Mouse (Mus musculus) cerebellum, adult 11-12 months (tissue): ENCODE measurements around the gene Ercc1.

Experiments
- DNase-seq: peaks from one replicate; pipeline ENCODE4 v3.0.0; 2022

The Ercc1 gene

DNA sequence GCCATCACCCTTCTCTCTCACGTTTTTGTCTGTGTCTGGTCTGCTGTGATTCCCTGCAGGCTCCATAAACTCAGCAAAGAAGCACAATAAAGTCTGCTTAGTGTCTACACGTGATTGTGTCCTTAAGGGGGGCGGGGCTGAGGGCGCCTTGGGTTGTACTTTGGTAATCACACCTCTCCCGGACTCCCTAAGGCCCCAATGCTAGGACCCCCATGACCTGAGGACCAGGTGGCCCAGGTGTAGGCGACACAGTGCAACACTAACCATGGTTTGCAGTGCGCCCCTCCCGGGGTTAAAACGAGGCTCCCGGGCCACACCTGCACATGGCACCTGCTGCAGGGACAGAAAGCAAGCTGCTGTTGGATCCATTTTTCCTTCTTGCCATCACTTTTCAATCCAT, 3.3 kb upstream of the Ercc1 start:
- no peak for DNase-seq

GRCm38 (mm10) chr7:19341761-19342409, 2.7 kb upstream of the Ercc1 start:
- DNase-seq: no peak

- DNase-seq: peak; percentile 86
Observed at GRCm38 (mm10) chr7:19342481-19343027, 2.0 kb upstream of the Ercc1 start.

- DNase-seq: peak; percentile 66
Observed at GRCm38 (mm10) chr7:19343210-19343808, 1.3 kb upstream of the Ercc1 start.

DNA sequence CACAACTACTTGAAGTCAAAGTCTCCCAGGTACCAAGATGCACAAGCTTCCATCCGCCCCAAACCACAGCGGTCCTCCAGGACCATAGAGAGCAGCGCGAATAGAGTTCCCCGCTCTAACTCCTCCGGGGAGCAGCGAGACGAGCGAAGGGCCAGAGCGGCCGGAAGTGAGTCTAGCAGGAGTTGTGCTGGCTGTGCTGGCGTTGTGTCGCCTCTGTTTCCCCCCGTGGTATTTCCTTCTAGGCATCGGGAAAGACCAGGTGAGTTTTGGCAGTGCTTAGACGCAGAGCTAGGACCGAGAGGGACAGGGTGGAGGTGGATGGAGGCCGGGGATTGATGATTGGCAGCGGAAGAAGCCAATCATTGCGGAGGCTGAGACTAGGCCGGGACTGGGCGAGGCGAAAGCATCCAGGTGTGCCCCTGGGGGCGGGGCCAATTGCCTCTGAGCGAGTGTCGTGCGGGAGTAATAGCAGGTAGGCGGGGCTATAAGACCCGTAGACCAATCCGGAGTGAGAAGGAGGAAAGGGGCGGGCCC, 427 bp downstream of the Ercc1 start:
- DNase-seq: peak; percentile 98

GRCm38 (mm10) chr7:19349188-19349915, 4.8 kb downstream of the Ercc1 start:
- DNase-seq: no peak

GRCm38 (mm10) chr7:19350221-19350620, 5.6 kb downstream of the Ercc1 start:
- DNase-seq: no peak

GRCm38 (mm10) chr7:19354991-19355390, 10.4 kb downstream of the Ercc1 start:
- DNase-seq: no peak

GRCm38 (mm10) chr7:19356311-19356710, 11.7 kb downstream of the Ercc1 start:
- DNase-seq: no peak

DNA sequence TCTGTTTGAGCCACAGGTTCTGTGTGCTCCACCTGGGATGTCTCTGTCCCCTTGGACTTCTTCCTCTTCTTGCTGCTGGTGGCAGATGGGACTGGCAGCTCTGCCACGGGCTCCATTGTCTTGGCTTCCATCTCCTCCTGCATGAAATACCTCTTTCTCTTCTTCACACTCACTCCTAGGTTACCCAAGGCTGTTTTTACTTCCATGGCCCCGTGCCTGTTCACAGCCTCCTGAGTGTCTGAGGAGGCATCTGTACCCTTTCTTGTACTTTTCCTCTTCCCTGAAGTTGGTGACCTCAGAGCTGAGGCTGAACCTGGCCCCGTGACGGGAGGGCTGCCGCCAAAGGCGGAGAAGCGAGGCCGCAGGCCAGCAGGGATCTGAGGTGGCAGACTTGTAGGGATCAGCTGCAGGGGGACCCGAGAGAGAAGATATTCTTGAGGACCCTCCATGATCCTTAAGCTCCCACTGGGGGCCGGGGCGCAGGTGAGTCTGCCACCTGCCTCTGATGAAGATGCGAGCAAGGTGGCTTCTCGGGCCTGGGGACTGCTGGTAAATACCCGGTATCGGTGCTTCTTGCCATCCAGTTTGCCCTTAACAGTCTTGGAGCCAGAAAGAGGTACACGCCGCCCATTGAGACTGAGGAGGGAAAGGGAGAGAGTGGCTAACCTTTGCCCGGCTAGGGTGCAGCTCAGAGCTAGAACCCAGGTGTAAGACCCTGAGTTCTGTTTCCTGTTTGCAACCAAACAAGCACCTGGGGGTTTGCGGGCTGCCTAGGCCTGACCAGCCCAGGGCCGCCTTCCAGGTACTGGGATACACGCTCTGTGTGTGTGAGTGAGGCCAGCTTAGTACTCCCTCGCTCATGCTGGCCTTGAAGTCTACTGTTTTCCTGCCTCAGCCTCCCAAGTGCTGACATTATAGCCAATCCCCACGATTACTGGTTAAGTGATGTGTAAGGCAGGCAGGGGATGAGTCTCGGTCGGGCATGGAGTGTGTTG, 13.1 kb downstream of the Ercc1 start:
- DNase-seq: peak; percentile 53

- peak; percentile 46 for DNase-seq
Observed at GRCm38 (mm10) chr7:19358634-19359033, 14.1 kb downstream of the Ercc1 start.

- peak; percentile 89 for DNase-seq
Observed at GRCm38 (mm10) chr7:19359299-19359891, 14.8 kb downstream of the Ercc1 start, which contains the start of the genes Cd3eap and Ppp1r13l. Cd3eap (minus strand) TSS chr7:19359483. Ppp1r13l (plus strand) TSS chr7:19359749.

- DNase-seq: peak; percentile 84
Observed at GRCm38 (mm10) chr7:19359892-19360641, 15.5 kb downstream of the Ercc1 start.

DNA sequence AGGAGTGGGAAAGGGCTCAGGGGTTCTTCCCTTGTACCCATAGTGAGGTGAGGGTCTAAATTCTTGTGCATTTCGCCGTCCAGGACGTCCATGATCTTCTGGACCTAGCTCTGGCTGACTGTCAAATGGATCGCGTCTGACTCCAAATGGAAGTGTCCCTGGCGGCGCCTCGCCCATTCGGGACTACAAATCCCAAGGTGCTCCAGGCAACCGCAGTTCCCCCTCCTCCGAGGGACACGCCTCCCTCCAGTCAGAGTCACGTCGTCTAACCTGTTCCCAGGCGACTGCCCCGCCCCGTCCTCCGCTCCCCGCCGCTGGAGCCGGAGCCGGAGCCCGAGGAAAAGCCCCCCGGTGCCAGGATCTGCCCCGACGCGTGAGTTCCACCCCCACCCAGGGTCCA, 16.4 kb downstream of the Ercc1 start:
- DNase-seq: peak; percentile 95

DNA sequence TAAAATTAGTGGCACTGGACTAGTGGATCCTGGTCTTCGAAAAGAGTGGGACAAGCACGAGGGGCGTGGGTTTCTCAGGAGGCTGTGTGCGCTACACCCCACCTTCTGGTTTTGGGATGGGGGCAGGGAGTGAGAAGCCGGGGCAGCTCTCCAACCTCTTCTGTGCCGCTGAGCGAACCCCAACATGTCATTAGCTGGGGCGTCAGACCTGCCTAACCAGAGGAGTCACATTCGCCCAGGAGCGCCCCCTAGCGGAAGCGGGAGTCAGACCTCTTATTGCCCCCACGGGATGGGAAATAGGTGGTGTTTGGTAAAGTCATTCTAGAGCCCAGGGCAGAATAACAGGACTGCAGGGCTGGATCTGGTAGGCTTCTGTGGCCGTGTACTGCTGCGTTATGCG, 17.1 kb downstream of the Ercc1 start:
- peak; percentile 83 for DNase-seq

- DNase-seq: peak; percentile 72
Observed at GRCm38 (mm10) chr7:19362276-19362675, 17.7 kb downstream of the Ercc1 start.

GRCm38 (mm10) chr7:19363881-19364280, 19.3 kb downstream of the Ercc1 start:
- peak; percentile 83 for DNase-seq

GRCm38 (mm10) chr7:19365376-19365775, 20.8 kb downstream of the Ercc1 start:
- no peak for DNase-seq

- peak; percentile 52 for DNase-seq
Observed at GRCm38 (mm10) chr7:19368380-19368779, 23.8 kb downstream of the Ercc1 start.

DNA sequence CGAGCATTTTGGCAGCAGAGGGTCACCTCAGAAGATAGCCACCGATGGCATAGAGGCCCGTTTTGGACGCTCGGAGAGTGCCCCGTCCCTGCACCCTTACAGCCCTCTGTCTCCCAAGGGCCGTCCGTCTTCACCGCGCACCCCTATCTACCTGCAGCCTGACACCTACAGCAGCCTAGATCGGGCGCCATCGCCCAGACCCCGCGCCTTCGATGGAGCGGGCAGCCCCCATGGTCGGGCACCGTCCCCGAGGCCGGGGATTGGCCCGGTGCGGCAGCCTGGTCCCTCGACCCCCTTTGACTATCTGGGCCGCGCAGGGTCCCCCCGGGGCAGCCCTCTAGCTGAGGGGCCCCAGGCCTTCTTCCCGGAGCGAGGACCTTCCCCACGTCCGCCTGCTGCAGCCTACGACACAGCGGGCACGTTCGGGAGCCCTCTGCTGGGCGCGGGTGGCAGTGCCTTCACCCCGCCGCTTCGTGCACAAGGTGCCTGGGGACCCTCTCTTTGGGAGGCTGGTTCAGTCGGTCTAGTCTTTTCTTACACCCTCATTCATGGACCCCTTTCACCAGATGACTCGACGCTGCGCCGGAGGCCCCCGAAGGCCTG, 25.3 kb downstream of the Ercc1 start:
- peak; percentile 73 for DNase-seq
